Mouse (Mus musculus) lung, adult 2 months (tissue): Measurements from ENCODE around the gene Rhd.

Experiments used
- CTCF ChIP-seq: fragments of 200-500 bp; IDR thresholded peaks from 2 replicates; pipeline ENCODE4 v1.5.1; 2011; ENCODE audit warnings: mild to moderate bottlenecking, low read length, control low read depth; ENCODE audit not compliant: insufficient read depth
- POLR2A ChIP-seq: fragments of 200-500 bp; IDR thresholded peaks from 2 replicates; pipeline ENCODE4 v1.6.1; 2011; ENCODE audit warnings: low read depth, mild to moderate bottlenecking, control low read depth, low read length, borderline replicate concordance; ENCODE audit errors: extremely low read depth

- no peak for TF ChIP-seq POLR2A
- TF ChIP-seq CTCF: no peak
Observed at GRCm38 (mm10) chr4:134823560-134823959, 40.8 kb upstream of the Rhd start.
